Mouse (Mus musculus): Measurements from ENCODE around the gene Ranbp17. TPM values are rescaled to one million over a fixed set of nuclear protein-coding genes. Genes with fewer than 3 reads are reported as not detected.

Ranbp17 gene
- polyA plus RNA-seq, 1 experiment from 2014 or later, result not detected

DNA sequence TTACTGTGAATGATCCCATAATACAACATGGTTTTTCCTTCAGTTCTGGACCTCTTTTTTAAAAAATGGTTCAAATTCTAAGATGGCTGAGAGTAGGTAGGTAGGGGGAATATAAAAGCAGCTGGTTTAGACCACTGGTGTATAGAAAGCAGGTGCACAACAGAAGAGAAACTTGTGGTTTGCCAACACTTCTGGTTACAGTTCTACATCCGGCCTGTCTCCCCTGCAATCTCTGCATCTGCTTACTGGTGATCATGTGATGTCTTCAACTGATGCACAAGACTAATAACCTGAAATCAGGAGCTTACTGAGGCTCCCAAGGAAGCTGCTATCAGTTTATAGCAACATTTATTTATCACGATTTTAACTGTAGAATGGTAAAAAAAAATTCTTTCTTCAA lies 164.3 kb downstream of the Ranbp17 start:
- no peak overlapping the region for H3K27ac ChIP-seq
- no peaks in the 10 kb centered on the region for H3K79me2 ChIP-seq (ENCODE audit: inconsistent target)
- no peak overlapping the region for H3K4me3 ChIP-seq (ENCODE audit: inconsistent target)
- 58% methylated on average over 2 of the region's 2 CpGs for WGBS (ENCODE audit: missing documents)
- no peaks in the 10 kb centered on the region for H3K36me3 ChIP-seq (ENCODE audit: inconsistent target)

- 91% methylated on average over 2 of the region's 2 CpGs for WGBS (ENCODE audit: missing documents)
- Histone ChIP-seq H3K36me3 (ENCODE audit: inconsistent target) (no peaks in the 10 kb centered on the region), H3K79me2 (ENCODE audit: inconsistent target) (no peaks in the 10 kb centered on the region), H3K27ac (no peak overlapping the region), H3K4me3 (ENCODE audit: inconsistent target) (no peak overlapping the region)
These were observed 171.5 kb downstream of the Ranbp17 start for GRCm38 (mm10) chr11:33342061-33342460.

- Histone ChIP-seq H3K79me2 (ENCODE audit: inconsistent target) (no peaks in the 10 kb centered on the region), H3K27ac (no peak overlapping the region), H3K36me3 (ENCODE audit: inconsistent target) (no peaks in the 10 kb centered on the region), H3K4me3 (ENCODE audit: inconsistent target) (no peak overlapping the region)
- WGBS (ENCODE audit: missing documents), result 57% methylated on average over 7 of the region's 7 CpGs
These were observed 176.9 kb downstream of the Ranbp17 start for GRCm38 (mm10) chr11:33336552-33337121.

DNA sequence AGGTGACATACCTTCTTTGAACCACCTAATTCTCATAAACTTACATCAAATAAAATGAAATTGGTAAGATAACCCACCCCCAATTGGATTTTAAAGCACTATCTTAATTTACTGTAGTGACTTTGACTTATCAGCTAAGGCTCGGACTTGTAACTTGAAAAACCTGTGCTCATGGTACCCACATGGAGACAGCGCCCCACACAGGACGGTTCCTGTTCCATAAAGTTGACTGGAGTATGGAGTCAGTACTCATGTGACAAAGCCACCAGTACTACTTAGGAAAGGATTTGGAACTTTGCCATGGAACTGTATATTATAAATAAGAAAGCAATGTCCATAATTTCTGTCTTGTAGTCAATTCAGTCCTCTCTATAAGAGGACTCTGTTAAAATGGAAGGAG lies 177.9 kb downstream of the Ranbp17 start:
- WGBS (ENCODE audit: missing documents), result 97% methylated on average over 3 of the region's 3 CpGs
- H3K4me3 ChIP-seq (ENCODE audit: inconsistent target), result no peak overlapping the region
- H3K36me3 ChIP-seq (ENCODE audit: inconsistent target), result no peaks in the 10 kb centered on the region
- H3K79me2 ChIP-seq (ENCODE audit: inconsistent target), result no peaks in the 10 kb centered on the region
- no peak overlapping the region for H3K27ac ChIP-seq

DNA sequence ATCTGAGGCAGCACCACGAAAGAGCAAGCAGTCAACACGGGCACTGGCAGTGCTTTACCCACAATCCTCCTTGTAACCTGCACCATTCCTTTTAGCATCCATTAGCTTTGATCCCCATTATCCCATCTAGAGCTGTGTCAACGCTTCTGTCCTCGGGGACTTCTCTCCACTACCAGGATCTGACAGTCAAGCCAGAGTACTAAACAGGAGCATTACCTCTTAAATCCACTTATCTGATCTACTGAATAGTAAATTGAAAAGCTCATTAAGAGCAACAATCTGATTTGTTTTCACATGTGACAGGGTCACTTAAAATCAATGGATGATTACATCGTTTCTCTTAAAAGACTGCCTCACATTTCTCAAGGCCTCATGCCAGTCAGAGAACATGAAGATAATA lies 181.4 kb downstream of the Ranbp17 start:
- WGBS (ENCODE audit: missing documents), result 85% methylated on average over 5 of the region's 5 CpGs
- H3K36me3 ChIP-seq (ENCODE audit: inconsistent target), result no peaks in the 10 kb centered on the region

GRCm38 (mm10) chr11:33319006-33319611 lies 194.4 kb downstream of the Ranbp17 start:
- Histone ChIP-seq H3K36me3 (ENCODE audit: inconsistent target) (no peaks in the 10 kb centered on the region), H3K79me2 (ENCODE audit: inconsistent target) (no peaks in the 10 kb centered on the region), H3K27ac (no peak overlapping the region), H3K4me3 (ENCODE audit: inconsistent target) (no peak overlapping the region)
- WGBS (ENCODE audit: missing documents), result 96% methylated on average over 7 of the region's 7 CpGs

More for the DNA sequence above, 181.4 kb downstream of the Ranbp17 start:
- Histone ChIP-seq H3K27ac (no peak overlapping the region), H3K4me3 (ENCODE audit: inconsistent target) (no peak overlapping the region), H3K79me2 (ENCODE audit: inconsistent target) (no peaks in the 10 kb centered on the region)

DNA sequence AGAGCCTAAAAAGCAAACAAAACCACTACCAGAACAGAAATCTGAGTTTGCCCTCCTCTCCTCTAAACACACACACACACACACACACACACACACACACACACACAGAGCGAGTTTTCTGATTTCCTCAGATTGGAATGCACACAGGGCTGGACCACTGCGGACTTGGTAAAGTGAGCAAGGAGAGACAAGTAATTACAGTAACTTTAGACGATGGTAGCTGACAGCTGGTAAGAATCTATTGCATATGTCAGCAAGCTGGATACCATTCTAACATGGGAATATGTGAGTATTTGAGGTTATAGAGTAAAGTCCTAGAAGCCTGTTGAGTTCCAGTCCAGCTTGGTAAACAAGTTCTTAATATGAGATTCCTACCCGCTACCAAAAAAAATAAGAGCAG lies 204.0 kb downstream of the Ranbp17 start:
- 96% methylated on average over 3 of the region's 4 CpGs for WGBS (ENCODE audit: missing documents)
- Histone ChIP-seq H3K27ac (no peak overlapping the region), H3K79me2 (ENCODE audit: inconsistent target) (no peaks in the 10 kb centered on the region), H3K4me3 (ENCODE audit: inconsistent target) (no peak overlapping the region), H3K36me3 (ENCODE audit: inconsistent target) (no peaks in the 10 kb centered on the region)

DNA sequence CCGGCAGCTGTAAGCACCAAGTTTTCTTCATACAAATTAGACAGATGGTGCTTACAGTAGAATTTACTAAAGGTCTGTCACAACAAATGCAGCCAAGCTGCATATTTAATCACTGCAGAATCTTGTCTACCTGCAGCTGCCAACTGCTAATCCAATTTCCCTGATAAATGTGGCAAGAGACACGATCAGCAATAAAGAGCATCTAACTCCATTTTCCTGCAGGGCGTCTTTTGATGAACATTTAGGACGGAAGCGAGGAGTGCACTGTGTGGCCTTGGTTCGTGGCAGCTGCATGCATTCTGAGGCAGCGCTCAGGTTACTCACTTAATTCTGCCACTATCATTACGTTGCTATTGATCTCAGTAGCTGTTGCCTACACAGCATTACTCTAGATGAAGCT lies 212.7 kb downstream of the Ranbp17 start:
- no peak overlapping the region for H3K4me3 ChIP-seq (ENCODE audit: inconsistent target)
- H3K36me3 ChIP-seq (ENCODE audit: inconsistent target), result no peaks in the 10 kb centered on the region
- H3K79me2 ChIP-seq (ENCODE audit: inconsistent target), result no peaks in the 10 kb centered on the region
- 85% methylated on average over 8 of the region's 8 CpGs for WGBS (ENCODE audit: missing documents)
- no peak overlapping the region for H3K27ac ChIP-seq

DNA sequence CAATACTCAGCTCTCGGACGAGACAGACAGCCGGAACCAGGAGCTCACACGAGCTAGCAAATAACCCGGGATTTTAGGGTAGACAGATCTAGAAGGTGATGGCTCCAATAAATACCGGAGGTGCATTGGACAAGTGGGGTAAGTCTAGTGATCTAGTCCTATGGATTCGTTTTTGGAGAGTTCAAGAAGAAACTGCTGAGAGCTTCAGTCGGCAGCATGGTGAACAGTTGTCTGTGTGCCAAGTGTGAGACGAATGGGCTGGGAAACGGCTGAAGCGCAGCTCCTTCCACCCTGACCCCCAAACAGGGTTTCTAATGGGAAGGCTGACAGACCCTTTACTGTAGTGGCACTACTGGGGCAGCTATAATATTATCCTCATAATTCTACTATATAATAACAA lies 214.2 kb downstream of the Ranbp17 start:
- Histone ChIP-seq H3K36me3 (ENCODE audit: inconsistent target) (no peaks in the 10 kb centered on the region), H3K79me2 (ENCODE audit: inconsistent target) (no peaks in the 10 kb centered on the region), H3K27ac (no peak overlapping the region), H3K4me3 (ENCODE audit: inconsistent target) (no peak overlapping the region)
- WGBS (ENCODE audit: missing documents), result 88% methylated on average over 11 of the region's 11 CpGs

DNA sequence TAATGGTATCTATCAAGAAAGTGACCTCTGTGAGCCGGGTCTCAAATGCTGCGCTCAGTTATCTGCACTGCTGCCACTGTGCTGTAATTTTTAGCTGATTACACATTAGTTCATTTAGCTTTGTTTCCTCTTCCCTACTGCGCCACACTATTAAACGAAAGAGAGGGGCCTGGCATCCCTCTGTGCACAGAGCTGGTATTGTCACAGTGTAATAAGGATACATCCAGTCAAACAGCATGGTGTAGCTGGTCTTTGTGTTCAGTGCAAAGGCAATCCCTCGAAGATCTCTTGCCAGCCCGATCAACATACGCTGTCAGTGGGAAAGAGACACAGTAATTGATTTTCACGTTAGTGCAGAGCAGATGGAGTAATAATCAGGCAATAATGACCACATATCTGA lies 216.4 kb downstream of the Ranbp17 start:
- Histone ChIP-seq H3K4me3 (ENCODE audit: inconsistent target) (no peak overlapping the region), H3K27ac (no peak overlapping the region), H3K79me2 (ENCODE audit: inconsistent target) (no peaks in the 10 kb centered on the region), H3K36me3 (ENCODE audit: inconsistent target) (no peaks in the 10 kb centered on the region)
- WGBS (ENCODE audit: missing documents), result 91% methylated on average over 8 of the region's 8 CpGs

DNA sequence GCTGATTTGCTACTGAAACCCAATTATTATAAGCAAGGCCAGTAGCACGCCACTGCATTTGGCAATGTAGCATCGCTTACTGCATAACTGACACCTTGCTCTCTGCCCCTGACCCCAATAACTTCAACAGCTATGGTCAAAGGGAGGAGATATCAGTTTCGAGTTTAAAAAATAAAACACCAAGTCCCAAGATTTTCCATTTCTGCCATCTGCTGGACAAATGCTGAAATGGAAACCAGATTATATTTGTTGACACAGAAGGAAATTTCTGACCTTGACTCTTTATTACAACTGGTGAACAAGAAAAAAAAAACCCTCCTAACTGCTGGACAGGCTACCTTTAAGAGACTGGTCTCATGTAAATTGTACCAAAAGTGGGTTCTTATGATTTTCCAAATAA lies 218.1 kb downstream of the Ranbp17 start:
- Histone ChIP-seq H3K79me2 (ENCODE audit: inconsistent target) (no peaks in the 10 kb centered on the region), H3K4me3 (ENCODE audit: inconsistent target) (no peak overlapping the region), H3K36me3 (ENCODE audit: inconsistent target) (no peaks in the 10 kb centered on the region), H3K27ac (no peak overlapping the region)
- 60% methylated on average over 3 of the region's 3 CpGs for WGBS (ENCODE audit: missing documents)

DNA sequence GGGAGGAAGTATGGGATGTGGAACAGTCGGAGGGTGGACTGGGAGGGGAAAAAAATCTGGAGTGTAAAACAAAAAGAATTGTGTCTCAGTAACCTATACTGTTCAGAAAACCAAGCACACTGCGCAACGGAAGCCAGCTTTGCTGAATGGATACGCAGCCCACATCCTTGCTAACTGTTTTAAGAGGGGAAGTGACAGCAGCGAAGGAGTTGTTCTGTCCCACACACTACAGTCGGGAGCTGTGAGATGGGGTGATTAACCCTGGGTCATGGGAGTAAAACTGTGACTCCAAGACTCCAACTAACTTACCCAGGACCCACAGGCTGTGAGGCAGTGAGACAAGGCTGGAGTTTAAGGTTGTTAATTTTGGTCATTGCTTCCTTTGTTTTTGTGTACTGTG lies 219.5 kb downstream of the Ranbp17 start:
- Histone ChIP-seq H3K79me2 (ENCODE audit: inconsistent target) (no peaks in the 10 kb centered on the region), H3K27ac (no peak overlapping the region), H3K36me3 (ENCODE audit: inconsistent target) (no peaks in the 10 kb centered on the region), H3K4me3 (ENCODE audit: inconsistent target) (no peak overlapping the region)
- WGBS (ENCODE audit: missing documents), result 43% methylated on average over 6 of the region's 6 CpGs

DNA sequence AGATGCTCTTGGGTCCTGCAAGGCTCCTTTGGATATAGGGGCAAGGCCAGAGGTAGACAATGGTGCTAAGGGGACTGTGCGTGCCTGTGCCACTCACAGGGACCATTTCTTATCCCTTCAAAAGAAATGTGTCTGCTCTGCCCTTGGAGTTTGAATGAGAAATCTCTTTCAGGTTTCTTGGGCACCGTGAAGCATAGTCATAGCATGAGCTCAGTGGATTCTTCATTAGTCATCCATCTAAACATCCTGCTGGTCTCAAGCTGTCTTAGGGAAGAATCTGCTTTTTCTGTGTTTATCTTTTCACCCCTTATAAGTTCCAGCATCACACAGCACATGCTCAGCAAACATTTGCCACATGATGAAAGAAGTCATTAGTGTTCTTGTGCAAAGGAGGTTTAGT lies 235.0 kb downstream of the Ranbp17 start:
- H3K27ac ChIP-seq, result no peak overlapping the region
- no peaks in the 10 kb centered on the region for H3K36me3 ChIP-seq (ENCODE audit: inconsistent target)
- H3K4me3 ChIP-seq (ENCODE audit: inconsistent target), result no peak overlapping the region
- WGBS (ENCODE audit: missing documents), result 81% methylated on average over 2 of the region's 2 CpGs
- H3K79me2 ChIP-seq (ENCODE audit: inconsistent target), result no peaks in the 10 kb centered on the region

DNA sequence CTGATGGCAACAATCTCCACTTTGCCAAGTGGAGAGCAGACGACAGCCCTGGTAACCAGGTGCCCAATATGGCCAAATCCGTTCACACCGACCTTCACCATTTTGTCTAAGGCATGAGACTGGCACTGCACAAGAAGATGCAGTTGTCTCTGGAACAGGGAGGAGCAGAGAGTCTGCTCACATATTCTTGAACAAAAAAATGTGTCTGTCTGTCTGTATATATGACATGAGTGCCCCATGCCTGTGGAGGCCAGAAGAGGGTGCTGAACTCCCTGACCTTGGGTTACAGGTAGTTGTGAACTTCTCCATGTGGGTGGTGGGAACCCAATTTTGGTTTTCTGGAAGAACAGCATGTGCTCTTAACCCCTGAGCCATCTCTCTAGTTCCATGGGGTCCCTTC lies 236.9 kb downstream of the Ranbp17 start, which contains the start of gene Gm12117:
Gene Gm12117 (minus strand): TSS at position 101 of the 400 bp plus-strand sequence.
- Histone ChIP-seq H3K36me3 (ENCODE audit: inconsistent target) (no peaks in the 10 kb centered on the region), H3K4me3 (ENCODE audit: inconsistent target) (no peak within 1 kb of the TSS), H3K27ac (no peak within 1 kb of the TSS), H3K79me2 (ENCODE audit: inconsistent target) (no peaks in the 10 kb centered on the region)
- WGBS (ENCODE audit: missing documents), result 92% methylated on average over 3 of the region's 3 CpGs

- Histone ChIP-seq H3K4me3 (ENCODE audit: inconsistent target) (no peak overlapping the region), H3K79me2 (ENCODE audit: inconsistent target) (no peaks in the 10 kb centered on the region), H3K27ac (peak overlapping the region; percentile 74), H3K36me3 (ENCODE audit: inconsistent target) (no peaks in the 10 kb centered on the region)
- 53% methylated on average over 3 of the region's 3 CpGs for WGBS (ENCODE audit: missing documents)
These were observed 238.7 kb downstream of the Ranbp17 start for GRCm38 (mm10) chr11:33274816-33275215.

DNA sequence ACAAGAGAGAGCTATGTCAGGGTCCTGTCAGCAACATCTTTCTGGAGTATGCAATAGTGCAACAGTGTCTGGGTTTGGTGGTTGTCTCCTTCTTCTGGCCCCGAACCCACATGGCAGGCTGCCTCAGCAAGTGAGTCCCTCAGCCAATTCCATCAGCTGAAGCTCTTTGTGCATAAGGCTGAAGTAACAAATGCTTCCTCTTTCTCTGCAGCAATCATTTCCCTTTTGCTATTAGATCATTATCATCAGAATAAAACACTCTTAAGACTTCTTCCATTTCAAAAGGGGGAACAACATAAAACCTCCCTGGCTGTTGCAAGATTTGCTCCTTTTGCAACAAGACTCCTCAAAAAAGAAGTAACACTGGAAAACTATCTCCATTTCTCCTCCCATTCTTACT lies 239.3 kb downstream of the Ranbp17 start:
- no peak overlapping the region for H3K4me3 ChIP-seq (ENCODE audit: inconsistent target)
- H3K27ac ChIP-seq, result peak overlapping the region; percentile 74
- 0% methylated on average over 1 of the region's 1 CpGs for WGBS (ENCODE audit: missing documents)
- no peaks in the 10 kb centered on the region for H3K36me3 ChIP-seq (ENCODE audit: inconsistent target)
- H3K79me2 ChIP-seq (ENCODE audit: inconsistent target), result no peaks in the 10 kb centered on the region
